Mouse (Mus musculus): ENCODE measurements at regions not wholly inside any gene's neighbourhood (a gene's known extent, or its start where the extent isn't known, plus 50 kb on each side); places are given as distances from the start of the nearest gene placed in this dataset.

GRCm38 (mm10) chrX:76110763-76111474, 153.2 kb upstream of the Cldn34b3 start:
- TF ChIP-seq POLR2A (IDR thresholded peaks at IDR 0.05; ENCODE audit: insufficient read depth, low read depth, low read length) (no peak), CTCF (IDR thresholded peaks at IDR 0.05) (no peak), EP300 (IDR thresholded peaks at IDR 0.05; ENCODE audit: insufficient read depth, low read depth, low read length) (no peak)

Measured in heart, adult 2 months (tissue).